Mouse (Mus musculus) hindbrain, postnatal 0 days (tissue): ENCODE measurements around the gene Gpc6. TPM values are rescaled to one million over a fixed set of nuclear protein-coding genes. Genes with fewer than 3 reads are reported as not detected.

Source experiments
- ATAC-seq: fragments of 200-750 bp; cut with Nextera tagmentation; 2 replicates; pipeline ENCODE4 v1.8.0; 2017; ENCODE audit warnings: mild to moderate bottlenecking, moderate TSS enrichment, moderate library complexity
- DNase-seq: peaks from one replicate; pipeline ENCODE4 v3.0.0-alpha.2; 2015; ENCODE audit warnings: low spot score
- H3K27ac ChIP-seq: fragments of 300-500 bp; sonication (generic); 2 replicates; pipeline ENCODE4 v1.5.1; 2014; ENCODE audit warnings: mild to moderate bottlenecking
- H3K27me3 ChIP-seq: fragments of 300-500 bp; sonication (generic); 2 replicates; pipeline ENCODE4 v1.6.1; 2014; ENCODE audit warnings: low read length, mixed read lengths; ENCODE audit not compliant: insufficient read depth
- H3K36me3 ChIP-seq: fragments of 300-500 bp; sonication (generic); 2 replicates; pipeline ENCODE4 v1.6.1; 2014; ENCODE audit warnings: low read length, mixed read lengths; ENCODE audit not compliant: insufficient read depth
- H3K4me1 ChIP-seq: fragments of 300-500 bp; sonication (generic); 2 replicates; pipeline ENCODE4 v1.6.1; 2014; ENCODE audit warnings: antibody characterized with exemption, low read length, mixed read lengths; ENCODE audit not compliant: insufficient read depth
- H3K4me2 ChIP-seq: fragments of 300-500 bp; sonication (generic); 2 replicates; pipeline ENCODE4 v1.6.1; 2014; ENCODE audit warnings: low read depth, mild to moderate bottlenecking, low read length, moderate library complexity, mixed read lengths
- H3K4me3 ChIP-seq: fragments of 300-500 bp; sonication (generic); 2 replicates; pipeline ENCODE4 v1.5.1; 2014; ENCODE audit warnings: low read length
- H3K9ac ChIP-seq: fragments of 300-500 bp; sonication (generic); replicated peaks from 2 replicates; pipeline ENCODE4 v1.6.1; 2014; ENCODE audit warnings: mild to moderate bottlenecking, low read length, moderate library complexity, mixed read lengths
- H3K9me3 ChIP-seq: fragments of 300-500 bp; sonication (generic); 2 replicates; pipeline ENCODE4 v1.6.1; 2016; ENCODE audit warnings: low read length, mixed read lengths
- CTCF ChIP-seq: IDR thresholded peaks from 2 replicates; pipeline ENCODE4 v1.5.1; 2016; ENCODE audit warnings: antibody characterized with exemption, control low read depth, low read depth
- WGBS: fragments of 180-500 bp; shearing (Covaris S2); extraction: QIAGEN DNeasy Blood & Tissue Kit; methylation state at CpG from one replicate; pipeline ENCODE4 v1.1.7; 2014; 5-methylcytosine and 5-hydroxymethylcytosine counted together
- polyA plus RNA-seq: library from polyadenylated mRNA; unstranded; fragments of >200 nt; fragmentation: Nextera tagmentation; extraction: Ambion mirVana; gene quantifications from 2 replicates; pipeline ENCODE4 v1.2.1, GENCODE M21; 2015
- total RNA-seq: library from RNA; depleted of rRNA; stranded (reverse); fragments of >200 nt; gene quantifications from 2 replicates; pipeline ENCODE4 v1.2.3, GENCODE M21; 2014

Gene Gpc6
- total and polyA plus RNA-seq, 2 experiments from 2014 or later: 17.9 to 28.5 TPM

DNA sequence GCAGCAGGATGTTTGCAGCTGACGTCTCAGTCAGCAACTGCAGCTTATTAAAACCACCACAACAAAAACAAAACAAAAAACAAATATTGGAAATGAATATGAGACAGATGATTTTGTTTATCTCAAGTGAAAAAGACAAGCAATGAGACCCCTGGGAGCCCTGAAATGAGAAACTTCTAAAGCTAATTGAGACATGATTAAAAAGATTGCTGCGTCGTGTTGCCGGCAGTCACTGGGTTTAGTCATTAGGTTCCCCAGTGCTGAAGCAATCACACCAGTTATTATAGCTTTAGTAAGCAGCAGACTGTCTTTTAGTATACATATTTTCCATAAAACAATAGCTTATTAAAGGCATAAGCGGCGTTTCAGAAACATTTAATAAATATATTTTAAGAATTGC lies 419.4 kb downstream of the Gpc6 start:
- no peak for TF ChIP-seq CTCF
- Histone ChIP-seq H3K27me3 (no peaks in the 10 kb centered on the region), H3K9me3 (no peaks in the 10 kb centered on the region), H3K9ac (no peak overlapping the region), H3K27ac (no peak overlapping the region), H3K4me1 (no peaks in the 10 kb centered on the region), H3K36me3 (no peaks in the 10 kb centered on the region), H3K4me3 (no peak overlapping the region), H3K4me2 (no peak overlapping the region)
- no peak for ATAC-seq
- DNase-seq: peak; percentile 27
- WGBS: 64% methylated on average over 6 of the region's 6 CpGs

DNA sequence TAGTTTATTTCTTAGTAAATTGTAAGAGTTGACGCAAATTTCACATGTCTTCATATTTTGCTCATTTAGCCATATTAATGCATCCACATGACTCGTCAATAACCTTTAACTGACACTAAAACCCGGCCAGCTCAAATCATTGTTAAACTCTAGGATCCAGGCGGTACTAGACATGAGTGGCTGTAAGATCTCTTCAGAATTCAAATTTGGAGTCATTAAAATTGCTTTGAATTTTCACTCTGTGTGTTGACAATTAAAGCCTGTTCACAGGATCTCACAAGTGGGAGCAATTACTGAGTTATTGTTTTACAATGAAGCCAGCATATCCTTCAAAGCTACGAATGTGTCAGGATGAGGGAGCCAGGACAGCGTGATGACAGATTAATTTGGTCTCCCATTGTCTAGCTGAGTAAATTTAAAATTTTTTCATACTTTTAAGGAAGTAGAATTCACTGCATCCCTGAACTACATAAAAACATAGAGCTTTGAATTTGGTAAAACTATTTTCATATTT lies 421.3 kb downstream of the Gpc6 start:
- DNase-seq (no peak), ATAC-seq (no peak)
- TF ChIP-seq CTCF: no peak
- Histone ChIP-seq H3K36me3 (no peaks in the 10 kb centered on the region), H3K9me3 (no peaks in the 10 kb centered on the region), H3K4me2 (no peak overlapping the region), H3K27ac (no peak overlapping the region), H3K4me1 (no peaks in the 10 kb centered on the region), H3K9ac (no peak overlapping the region), H3K4me3 (no peak overlapping the region), H3K27me3 (no peaks in the 10 kb centered on the region)
- 83% methylated on average over 6 of the region's 6 CpGs for WGBS

DNA sequence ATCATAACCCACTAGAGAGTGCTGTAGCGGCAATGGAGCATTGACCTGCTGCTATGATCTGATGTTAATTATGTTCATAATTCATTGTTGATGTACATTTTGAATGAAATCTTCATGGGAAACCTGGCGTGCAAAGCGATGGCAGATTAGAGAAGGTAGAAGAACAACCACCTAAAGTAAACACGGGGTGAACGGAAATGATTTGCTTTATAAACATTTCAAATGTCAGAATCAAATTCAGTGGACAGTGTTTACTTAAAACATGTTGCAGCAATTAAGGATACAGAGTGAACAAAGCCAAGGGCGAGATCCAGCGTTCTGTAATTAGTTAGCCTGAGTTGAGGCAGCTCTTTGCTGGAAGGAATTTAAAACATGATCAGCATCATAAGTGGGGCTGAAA lies 426.2 kb downstream of the Gpc6 start:
- Histone ChIP-seq H3K4me3 (no peak overlapping the region), H3K27ac (no peak overlapping the region), H3K4me2 (no peak overlapping the region), H3K9me3 (no peaks in the 10 kb centered on the region), H3K9ac (no peak overlapping the region), H3K27me3 (no peaks in the 10 kb centered on the region), H3K4me1 (no peaks in the 10 kb centered on the region), H3K36me3 (no peaks in the 10 kb centered on the region)
- ATAC-seq: no peak
- WGBS: 81% methylated on average over 7 of the region's 7 CpGs
- TF ChIP-seq CTCF: no peak
- no peak for DNase-seq

DNA sequence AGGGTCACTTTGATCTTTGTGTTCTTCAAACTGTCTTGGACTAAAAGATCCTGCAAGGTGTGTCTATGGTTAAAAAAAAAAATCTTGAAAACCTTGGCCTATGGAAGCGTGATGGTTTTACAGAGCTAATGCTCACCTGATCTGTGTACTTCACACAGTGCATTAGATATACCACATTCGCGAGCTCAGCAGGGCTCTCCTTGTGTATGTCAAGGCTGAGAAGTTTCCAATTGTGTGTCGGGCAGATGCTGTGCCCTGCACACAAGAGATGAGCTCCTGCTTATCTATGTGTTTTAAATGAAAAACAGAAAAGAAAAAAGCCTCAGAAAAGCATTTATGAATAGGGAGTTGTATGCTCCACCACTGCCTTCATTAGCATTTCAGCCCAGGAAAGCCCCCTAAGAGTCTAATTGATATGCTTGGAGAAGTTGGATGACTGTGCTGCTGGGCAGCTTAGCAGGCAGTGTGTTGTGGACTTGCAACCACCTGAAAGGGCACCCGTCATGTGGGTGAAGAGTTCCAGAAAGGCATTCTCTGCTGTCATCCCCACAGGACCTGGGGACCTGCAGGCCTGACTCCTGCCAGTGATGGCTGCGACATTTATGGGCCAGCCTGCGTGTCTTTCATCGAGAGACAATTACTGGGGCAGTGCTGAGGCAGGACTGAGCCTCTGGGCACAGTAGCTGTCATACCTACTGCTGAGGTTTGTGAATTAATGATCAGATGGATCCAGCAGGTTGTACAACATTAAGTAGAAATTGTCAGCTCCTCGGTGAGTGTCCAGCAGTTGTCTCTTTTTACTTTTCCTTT lies 436.2 kb downstream of the Gpc6 start:
- Histone ChIP-seq H3K4me3 (no peak overlapping the region), H3K9me3 (no peaks in the 10 kb centered on the region), H3K4me2 (no peak overlapping the region), H3K27me3 (no peaks in the 10 kb centered on the region), H3K36me3 (no peaks in the 10 kb centered on the region), H3K27ac (no peak overlapping the region), H3K9ac (no peak overlapping the region), H3K4me1 (no peaks in the 10 kb centered on the region)
- DNase-seq: no peak
- ATAC-seq: 0 out of 2 replicates have a peak, but pooled peaks have one; percentile 43
- WGBS: 44% methylated on average over 9 of the region's 9 CpGs
- TF ChIP-seq CTCF: no peak

DNA sequence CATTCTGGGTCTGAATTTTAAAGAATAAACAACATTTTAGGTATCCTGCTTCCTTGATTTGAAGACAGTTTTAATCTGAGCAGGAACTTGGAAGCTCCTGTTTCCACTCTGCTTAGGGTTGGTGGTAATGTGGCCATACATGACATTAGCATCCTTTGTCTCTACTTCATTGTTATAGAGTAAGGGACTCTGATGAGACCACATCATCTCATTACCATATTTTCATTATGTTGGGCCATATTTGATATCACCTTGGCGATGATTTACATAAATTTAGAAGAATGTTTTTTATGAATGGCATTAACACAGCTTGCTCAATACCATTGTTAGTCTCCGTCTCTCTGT lies 436.8 kb downstream of the Gpc6 start:
- no peak overlapping the region for H3K4me3 ChIP-seq
- ATAC-seq: no peak
- WGBS: 69% methylated on average over 2 of the region's 2 CpGs
- no peaks in the 10 kb centered on the region for H3K4me1 ChIP-seq
- H3K4me2 ChIP-seq: no peak overlapping the region
- no peak for TF ChIP-seq CTCF
- no peak for DNase-seq
- no peaks in the 10 kb centered on the region for H3K36me3 ChIP-seq
- H3K9me3 ChIP-seq: no peaks in the 10 kb centered on the region
- no peak overlapping the region for H3K27ac ChIP-seq
- H3K27me3 ChIP-seq: no peaks in the 10 kb centered on the region
- H3K9ac ChIP-seq: no peak overlapping the region

DNA sequence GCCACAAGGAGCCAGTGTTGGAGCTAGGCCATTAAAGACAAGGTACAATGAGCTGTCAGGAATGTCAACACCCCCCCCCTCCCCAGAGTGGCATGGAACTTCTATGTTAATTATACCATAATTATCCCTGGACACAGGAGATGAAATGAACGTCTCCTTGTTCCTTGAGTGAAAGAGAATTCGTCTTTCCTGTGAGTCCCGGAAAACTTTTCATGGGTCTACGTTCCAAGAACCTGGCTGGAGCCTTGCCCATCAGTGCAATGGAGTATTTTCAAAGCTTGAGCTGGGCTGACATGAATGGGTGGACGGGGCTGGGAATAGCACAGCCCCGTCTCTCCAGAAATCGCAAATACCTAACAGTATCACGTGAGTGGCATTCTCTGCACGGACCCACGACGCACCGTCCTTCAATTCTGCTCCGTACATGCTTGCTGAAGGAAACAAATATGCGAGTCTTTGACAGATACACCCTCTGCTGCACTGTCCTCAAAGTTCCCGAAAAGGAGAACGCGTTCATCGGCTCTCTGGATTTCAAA lies 444.3 kb downstream of the Gpc6 start:
- DNase-seq (no peak), ATAC-seq (no peak)
- Histone ChIP-seq H3K27me3 (no peaks in the 10 kb centered on the region), H3K4me1 (no peaks in the 10 kb centered on the region), H3K4me2 (no peak overlapping the region), H3K9me3 (no peaks in the 10 kb centered on the region), H3K27ac (no peak overlapping the region), H3K9ac (no peak overlapping the region), H3K36me3 (no peaks in the 10 kb centered on the region), H3K4me3 (no peak overlapping the region)
- TF ChIP-seq CTCF: no peak
- 70% methylated on average over 18 of the region's 18 CpGs for WGBS

DNA sequence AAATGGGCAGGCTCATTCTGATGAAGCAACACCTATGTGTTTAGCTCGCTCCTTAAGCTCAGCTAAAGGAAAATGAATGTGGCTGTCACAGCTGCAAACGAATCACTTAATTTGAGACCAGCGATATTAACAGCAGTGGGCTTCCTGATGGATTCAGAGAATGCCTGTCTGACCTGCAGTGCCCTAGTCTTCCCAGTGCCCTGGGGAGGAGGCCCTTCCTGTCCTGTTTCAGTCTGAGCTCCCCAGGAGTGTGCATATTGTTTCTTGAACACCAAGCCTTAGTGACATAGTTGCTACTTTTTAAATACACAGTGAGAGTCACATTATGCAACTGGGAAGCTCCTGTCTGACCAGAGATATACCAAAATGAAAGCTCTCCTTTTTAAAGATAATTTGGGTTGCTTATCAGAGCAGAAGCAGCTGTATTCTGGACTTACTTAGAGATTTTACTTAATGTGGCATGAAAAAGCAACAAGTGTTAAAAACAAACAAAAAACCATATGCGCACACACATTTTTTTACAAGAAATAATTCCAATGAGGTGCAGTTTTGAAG lies 451.8 kb downstream of the Gpc6 start:
- no peak for ATAC-seq
- 49% methylated on average over 4 of the region's 4 CpGs for WGBS

More for the DNA sequence above, 451.8 kb downstream of the Gpc6 start:
- Histone ChIP-seq H3K4me2 (no peak overlapping the region), H3K27me3 (no peaks in the 10 kb centered on the region), H3K4me3 (no peak overlapping the region), H3K9ac (no peak overlapping the region), H3K36me3 (no peaks in the 10 kb centered on the region), H3K9me3 (no peaks in the 10 kb centered on the region), H3K4me1 (no peaks in the 10 kb centered on the region), H3K27ac (no peak overlapping the region)
- no peak for DNase-seq
- no peak for TF ChIP-seq CTCF
